Mouse (Mus musculus) heart, adult 18-20 months (tissue): ENCODE results near the gene Wnt11. TPM values are rescaled to one million over a fixed set of nuclear protein-coding genes. Genes with fewer than 3 reads are reported as not detected.

Experiments used
- total RNA-seq, 2 experiments: library from RNA; stranded (reverse); gene quantifications; 2 replicates each; pipeline ENCODE4 v1.2.3; 2021

Wnt11 gene
- total RNA-seq, 2 experiments from 2014 or later: 5.2 to 5.8 TPM

Other genes with a start within 250 kb of the Wnt11 start
- 10 to 100 TPM; 16.7 to 23.8 TPM for gene Emsy, start 178.3 kb upstream of the Wnt11 start, total RNA-seq
- 10 to 100 TPM; 77.9 to 83.9 TPM for gene Thap12, start 132.0 kb upstream of the Wnt11 start, total RNA-seq